Mouse (Mus musculus): ENCODE data around the gene Galm.

- no peak for TF ChIP-seq CTCF (IDR thresholded peaks at IDR 0.05; ENCODE audit: control insufficient read depth, insufficient read depth, insufficient read length)
- TF ChIP-seq USF1 (IDR thresholded peaks at IDR 0.05; ENCODE audit: low read depth), result no peak
Measured at GRCm38 (mm10) chr17:80121833-80122232, 5.4 kb upstream of the Galm start.
